Mouse (Mus musculus) ES-Bruce4 (cell line): ENCODE results near the gene Hrh1. TPM values are rescaled to one million over a fixed set of nuclear protein-coding genes. Genes with fewer than 3 reads are reported as not detected.

Source experiments
- H3K27ac ChIP-seq: 2 replicates; pipeline ENCODE4 v1.5.1; 2012; ENCODE audit warnings: low read length, inconsistent platforms; ENCODE audit not compliant: insufficient read depth
- H3K27me3 ChIP-seq: 2 replicates; pipeline ENCODE4 v1.6.1; 2012; ENCODE audit warnings: mild to moderate bottlenecking, low read length, inconsistent platforms; ENCODE audit not compliant: control insufficient read depth, poor library complexity, insufficient read depth, severe bottlenecking
- H3K36me3 ChIP-seq: 2 replicates; pipeline ENCODE4 v1.6.1; 2012; ENCODE audit warnings: inconsistent platforms, mild to moderate bottlenecking, low read length, moderate library complexity; ENCODE audit not compliant: control insufficient read depth, poor library complexity, insufficient read depth, severe bottlenecking
- H3K4me1 ChIP-seq: one replicate; pipeline ENCODE4 v1.8.1; 2011; ENCODE audit warnings: low read length; ENCODE audit not compliant: control insufficient read depth, insufficient read depth
- H3K4me3 ChIP-seq: 2 replicates; pipeline ENCODE4 v1.5.1; 2011; ENCODE audit warnings: low read depth, mild to moderate bottlenecking, low read length
- H3K9ac ChIP-seq: 2 replicates; pipeline ENCODE4 v1.6.1; 2012; ENCODE audit warnings: low read depth, mild to moderate bottlenecking, inconsistent platforms; ENCODE audit not compliant: poor library complexity, severe bottlenecking
- H3K9me3 ChIP-seq: replicated peaks from 2 replicates; pipeline ENCODE4 v1.6.1; 2012; ENCODE audit warnings: mild to moderate bottlenecking, low read length, inconsistent platforms; ENCODE audit not compliant: control insufficient read depth, poor library complexity, insufficient read depth, severe bottlenecking
- CTCF ChIP-seq: IDR thresholded peaks from one replicate; pipeline ENCODE4 v1.8.1; 2011; ENCODE audit warnings: low read depth, low read length
- EP300 ChIP-seq: IDR thresholded peaks from 2 replicates; pipeline ENCODE4 v1.6.1; 2011; ENCODE audit warnings: low read depth, low read length; ENCODE audit not compliant: insufficient read depth
- POLR2A ChIP-seq: IDR thresholded peaks from one replicate; pipeline ENCODE4 v1.8.1; 2011; ENCODE audit warnings: low read length; ENCODE audit not compliant: insufficient read depth
- polyA plus RNA-seq: library from polyadenylated mRNA; stranded (reverse); fragments of >200 nt; gene quantifications from 2 replicates; pipeline ENCODE4 v1.2.4, GENCODE M21; 2011; ENCODE audit warnings: low read depth; ENCODE audit not compliant: missing spikeins, insufficient read depth, insufficient read length

Gene Hrh1
- polyA plus RNA-seq, 1 experiment = 1.8 TPM

DNA sequence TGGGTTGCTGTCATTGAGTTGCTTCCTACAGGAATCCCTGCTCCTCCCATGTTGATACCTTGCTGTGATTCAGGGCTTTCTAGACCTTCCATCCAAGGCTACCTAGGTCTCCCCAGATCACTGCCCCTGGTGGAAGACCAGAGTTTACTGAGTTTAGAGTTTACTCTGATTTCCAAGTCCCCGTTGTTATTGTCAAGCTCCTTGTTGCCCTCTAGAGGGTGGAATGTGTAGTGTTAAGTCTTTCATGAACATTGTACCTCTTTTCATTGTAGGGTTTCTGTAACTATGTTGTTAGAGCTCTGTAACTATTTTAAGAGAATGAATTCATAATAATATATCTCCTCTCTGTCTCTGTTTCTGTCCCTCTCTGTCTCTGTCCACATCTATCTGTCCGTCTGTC, 4.4 kb downstream of the Hrh1 start:
- no peaks in the 10 kb centered on the region for H3K4me1 ChIP-seq
- no peaks in the 10 kb centered on the region for H3K36me3 ChIP-seq
- TF ChIP-seq CTCF (no peak), POLR2A (no peak), EP300 (no peak)
- no peak overlapping the region for H3K27ac ChIP-seq
- H3K4me3 ChIP-seq = no peak overlapping the region
- no peak overlapping the region for H3K9ac ChIP-seq
- H3K27me3 ChIP-seq = no peaks in the 10 kb centered on the region
- no peaks in the 10 kb centered on the region for H3K9me3 ChIP-seq

GRCm38 (mm10) chr6:114403632-114404031, 5.9 kb downstream of the Hrh1 start:
- H3K36me3 ChIP-seq = no peaks in the 10 kb centered on the region
- no peaks in the 10 kb centered on the region for H3K27me3 ChIP-seq
- TF ChIP-seq EP300 = no peak
- TF ChIP-seq POLR2A = no peak
- TF ChIP-seq CTCF = no peak
- H3K9ac ChIP-seq = no peak overlapping the region
- H3K9me3 ChIP-seq = no peaks in the 10 kb centered on the region
- H3K4me1 ChIP-seq = no peaks in the 10 kb centered on the region
- no peak overlapping the region for H3K4me3 ChIP-seq
- H3K27ac ChIP-seq = no peak overlapping the region

- H3K4me3 ChIP-seq = no peak overlapping the region
- TF ChIP-seq EP300 (no peak), POLR2A (no peak), CTCF (no peak)
- no peak overlapping the region for H3K27ac ChIP-seq
- H3K27me3 ChIP-seq = no peaks in the 10 kb centered on the region
- H3K9me3 ChIP-seq = no peaks in the 10 kb centered on the region
- no peaks in the 10 kb centered on the region for H3K4me1 ChIP-seq
- no peaks in the 10 kb centered on the region for H3K36me3 ChIP-seq
- H3K9ac ChIP-seq = no peak overlapping the region
Observed at GRCm38 (mm10) chr6:114404128-114404527, 6.4 kb downstream of the Hrh1 start.

GRCm38 (mm10) chr6:114404774-114405468, 7.2 kb downstream of the Hrh1 start:
- Histone ChIP-seq H3K9me3 (no peaks in the 10 kb centered on the region), H3K4me3 (no peak overlapping the region), H3K36me3 (no peaks in the 10 kb centered on the region), H3K27me3 (no peaks in the 10 kb centered on the region), H3K27ac (no peak overlapping the region), H3K9ac (no peak overlapping the region), H3K4me1 (no peaks in the 10 kb centered on the region)
- no peak for TF ChIP-seq POLR2A
- no peak for TF ChIP-seq CTCF
- no peak for TF ChIP-seq EP300

DNA sequence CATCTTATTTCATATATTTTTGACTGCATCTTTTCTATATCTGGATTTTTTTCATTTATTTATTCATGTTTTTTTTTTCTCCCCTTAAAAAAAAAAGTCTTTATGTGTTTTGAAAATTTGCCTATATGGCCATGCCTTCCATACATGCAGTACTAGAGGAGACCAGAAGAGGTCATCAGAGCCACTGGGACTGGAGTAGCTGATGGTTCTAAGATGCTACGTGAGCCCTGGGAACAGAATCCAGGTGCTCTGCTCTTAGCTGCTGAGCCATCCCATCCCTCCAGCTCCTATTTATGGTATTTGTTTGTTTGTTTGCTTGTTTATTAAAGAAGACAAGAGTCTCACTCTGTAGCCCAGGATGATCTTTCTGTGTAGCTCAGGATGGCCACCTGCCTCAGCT, 8.9 kb downstream of the Hrh1 start:
- Histone ChIP-seq H3K9me3 (no peaks in the 10 kb centered on the region), H3K4me1 (no peaks in the 10 kb centered on the region), H3K36me3 (no peaks in the 10 kb centered on the region), H3K9ac (no peak overlapping the region), H3K27me3 (no peaks in the 10 kb centered on the region), H3K27ac (no peak overlapping the region), H3K4me3 (no peak overlapping the region)
- no peak for TF ChIP-seq EP300
- no peak for TF ChIP-seq POLR2A
- TF ChIP-seq CTCF = peak; percentile 30

DNA sequence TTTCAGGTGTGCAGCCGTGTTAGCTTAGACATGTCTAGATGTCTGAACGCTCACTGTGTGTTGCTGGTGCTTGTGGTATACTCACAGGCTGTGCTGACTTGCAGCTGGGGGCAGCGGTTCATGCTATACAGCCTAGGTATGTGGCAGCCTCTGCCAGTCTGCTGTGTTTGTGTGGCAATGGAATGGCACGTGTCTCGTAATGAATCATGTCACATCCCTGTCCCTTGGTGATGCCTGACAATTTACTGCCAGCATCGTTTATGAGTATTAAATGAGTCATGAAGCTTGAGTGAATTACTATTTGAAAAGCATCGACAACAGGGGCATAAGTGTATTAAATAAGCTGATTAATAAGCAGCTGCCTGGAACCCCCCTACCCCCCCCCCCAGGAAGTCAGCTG, 9.3 kb downstream of the Hrh1 start:
- Histone ChIP-seq H3K4me1 (no peaks in the 10 kb centered on the region), H3K9ac (no peak overlapping the region), H3K27me3 (no peaks in the 10 kb centered on the region), H3K9me3 (no peaks in the 10 kb centered on the region), H3K36me3 (no peaks in the 10 kb centered on the region), H3K4me3 (no peak overlapping the region), H3K27ac (no peak overlapping the region)
- TF ChIP-seq EP300 = no peak
- no peak for TF ChIP-seq POLR2A
- no peak for TF ChIP-seq CTCF
